Mouse (Mus musculus): ENCODE results near the gene Palm2. TPM values are rescaled to one million over a fixed set of nuclear protein-coding genes. Genes with fewer than 3 reads are reported as not detected.
A peak's percentile ranks its signal among the peaks of the same experiment; 100 is the strongest.

Palm2 gene
- polyA plus RNA-seq, 1 experiment from 2014 or later: 1.5 TPM

GRCm38 (mm10) chr4:57719370-57719769 lies 285.3 kb downstream of the Palm2 start:
- H3K4me2 ChIP-seq (replicated peaks; ENCODE audit: low read depth): no peak overlapping the region
- TF ChIP-seq CTCF (IDR thresholded peaks at IDR 0.05; ENCODE audit: low read depth) (peak; percentile 25), EP300 (optimal IDR thresholded peaks at IDR 0.05) (no peak)
- 88% methylated on average over 1 of the region's 1 CpGs for WGBS

GRCm38 (mm10) chr4:57720869-57721361 lies 286.9 kb downstream of the Palm2 start:
- Histone ChIP-seq H3K27me3 (ENCODE audit: control insufficient read depth, insufficient read depth, low read length) (no peaks in the 10 kb centered on the region), H3K4me1 (replicated peaks; ENCODE audit: control insufficient read depth, insufficient read depth) (no peaks in the 10 kb centered on the region), H3K27ac (replicated peaks) (no peak overlapping the region), H3K4me3 (ENCODE audit: low read depth, low read length) (no peak overlapping the region), H3K4me2 (replicated peaks; ENCODE audit: low read depth) (no peak overlapping the region), H3K9ac (ENCODE audit: low read length) (no peak overlapping the region), H3K36me3 (ENCODE audit: control insufficient read depth, insufficient read depth, low read length) (no peaks in the 10 kb centered on the region; the same call in 1 of the 2 replicates), H3K9me3 (ENCODE audit: control insufficient read depth, low read length) (no peaks in the 10 kb centered on the region)
- WGBS: 49% methylated on average over 7 of the region's 7 CpGs
- DNase-seq (ENCODE audit: low spot score) (no peak), ATAC-seq (ENCODE audit: low FRiP score, low TSS enrichment) (no peak)
- TF ChIP-seq CTCF (IDR thresholded peaks at IDR 0.05; ENCODE audit: low read depth) (no peak), EP300 (optimal IDR thresholded peaks at IDR 0.05) (no peak)

More at GRCm38 (mm10) chr4:57719370-57719769, 285.3 kb downstream of the Palm2 start:
- Histone ChIP-seq H3K27me3 (ENCODE audit: control insufficient read depth, insufficient read depth, low read length) (no peaks in the 10 kb centered on the region), H3K9me3 (ENCODE audit: control insufficient read depth, low read length) (no peaks in the 10 kb centered on the region), H3K4me3 (ENCODE audit: low read depth, low read length) (no peak overlapping the region), H3K4me1 (replicated peaks; ENCODE audit: control insufficient read depth, insufficient read depth) (no peaks in the 10 kb centered on the region), H3K27ac (replicated peaks) (no peak overlapping the region), H3K9ac (ENCODE audit: low read length) (no peak overlapping the region), H3K36me3 (ENCODE audit: control insufficient read depth, insufficient read depth, low read length) (no peaks in the 10 kb centered on the region)
- DNase-seq (ENCODE audit: low spot score) (no peak), ATAC-seq (ENCODE audit: low FRiP score, low TSS enrichment) (no peak)

- no peaks in the 10 kb centered on the region; the same call in 1 of the 2 replicates for H3K36me3 ChIP-seq (ENCODE audit: control insufficient read depth, insufficient read depth, low read length)
- no peaks in the 10 kb centered on the region for H3K27me3 ChIP-seq (ENCODE audit: control insufficient read depth, insufficient read depth, low read length)
- WGBS: 83% methylated on average over 4 of the region's 4 CpGs
- no peak overlapping the region for H3K27ac ChIP-seq (replicated peaks)
- H3K4me2 ChIP-seq (replicated peaks; ENCODE audit: low read depth): no peak overlapping the region
- H3K4me1 ChIP-seq (replicated peaks; ENCODE audit: control insufficient read depth, insufficient read depth): no peaks in the 10 kb centered on the region
- no peak overlapping the region for H3K4me3 ChIP-seq (ENCODE audit: low read depth, low read length)
- TF ChIP-seq EP300 (optimal IDR thresholded peaks at IDR 0.05) (no peak), CTCF (IDR thresholded peaks at IDR 0.05; ENCODE audit: low read depth) (no peak)
- DNase-seq (ENCODE audit: low spot score) (no peak), ATAC-seq (ENCODE audit: low FRiP score, low TSS enrichment) (no peak)
- no peaks in the 10 kb centered on the region for H3K9me3 ChIP-seq (ENCODE audit: control insufficient read depth, low read length)
- H3K9ac ChIP-seq (ENCODE audit: low read length): no peak overlapping the region
These were observed 288.2 kb downstream of the Palm2 start for GRCm38 (mm10) chr4:57722296-57722695.

GRCm38 (mm10) chr4:57723659-57724058 lies 289.6 kb downstream of the Palm2 start:
- H3K27ac ChIP-seq (replicated peaks): no peak overlapping the region
- no peak for TF ChIP-seq EP300 (optimal IDR thresholded peaks at IDR 0.05)
- TF ChIP-seq CTCF (IDR thresholded peaks at IDR 0.05; ENCODE audit: low read depth): peak; percentile 64
- ATAC-seq (ENCODE audit: low FRiP score, low TSS enrichment): no peak
- H3K36me3 ChIP-seq (ENCODE audit: control insufficient read depth, insufficient read depth, low read length): no peaks in the 10 kb centered on the region; the same call in 1 of the 2 replicates
- WGBS: 60% methylated on average over 2 of the region's 2 CpGs
- no peaks in the 10 kb centered on the region for H3K27me3 ChIP-seq (ENCODE audit: control insufficient read depth, insufficient read depth, low read length)
- H3K4me1 ChIP-seq (replicated peaks; ENCODE audit: control insufficient read depth, insufficient read depth): no peaks in the 10 kb centered on the region
- no peak overlapping the region for H3K4me2 ChIP-seq (replicated peaks; ENCODE audit: low read depth)
- DNase-seq (ENCODE audit: low spot score): no peak
- H3K9me3 ChIP-seq (ENCODE audit: control insufficient read depth, low read length): no peaks in the 10 kb centered on the region
- H3K4me3 ChIP-seq (ENCODE audit: low read depth, low read length): no peak overlapping the region
- H3K9ac ChIP-seq (ENCODE audit: low read length): no peak overlapping the region

- H3K27ac ChIP-seq (replicated peaks): no peak overlapping the region
- DNase-seq (ENCODE audit: low spot score) (no peak), ATAC-seq (ENCODE audit: low FRiP score, low TSS enrichment) (no peak)
- no peaks in the 10 kb centered on the region for H3K27me3 ChIP-seq (ENCODE audit: control insufficient read depth, insufficient read depth, low read length)
- H3K4me1 ChIP-seq (replicated peaks; ENCODE audit: control insufficient read depth, insufficient read depth): no peaks in the 10 kb centered on the region
- no peak overlapping the region for H3K4me3 ChIP-seq (ENCODE audit: low read depth, low read length)
- 88% methylated on average over 1 of the region's 1 CpGs for WGBS
- no peak overlapping the region for H3K4me2 ChIP-seq (replicated peaks; ENCODE audit: low read depth)
- no peaks in the 10 kb centered on the region; the same call in 1 of the 2 replicates for H3K36me3 ChIP-seq (ENCODE audit: control insufficient read depth, insufficient read depth, low read length)
- TF ChIP-seq EP300 (optimal IDR thresholded peaks at IDR 0.05) (no peak), CTCF (IDR thresholded peaks at IDR 0.05; ENCODE audit: low read depth) (no peak)
- no peak overlapping the region for H3K9ac ChIP-seq (ENCODE audit: low read length)
- H3K9me3 ChIP-seq (ENCODE audit: control insufficient read depth, low read length): no peaks in the 10 kb centered on the region
These were observed 291.5 kb downstream of the Palm2 start for GRCm38 (mm10) chr4:57725569-57725968.

GRCm38 (mm10) chr4:57728611-57729183 lies 294.6 kb downstream of the Palm2 start:
- TF ChIP-seq CTCF (IDR thresholded peaks at IDR 0.05; ENCODE audit: low read depth): no peak
- TF ChIP-seq EP300 (optimal IDR thresholded peaks at IDR 0.05): no peak

More at GRCm38 (mm10) chr4:57728611-57729183, 294.6 kb downstream of the Palm2 start:
- H3K9ac ChIP-seq (ENCODE audit: low read length): no peak overlapping the region
- no peak for ATAC-seq (ENCODE audit: low FRiP score, low TSS enrichment)
- no peak overlapping the region for H3K4me3 ChIP-seq (ENCODE audit: low read depth, low read length)
- no peaks in the 10 kb centered on the region for H3K27me3 ChIP-seq (ENCODE audit: control insufficient read depth, insufficient read depth, low read length)
- DNase-seq (ENCODE audit: low spot score): no peak
- WGBS: 81% methylated on average over 4 of the region's 4 CpGs
- H3K9me3 ChIP-seq (ENCODE audit: control insufficient read depth, low read length): no peaks in the 10 kb centered on the region
- no peak overlapping the region for H3K27ac ChIP-seq (replicated peaks)
- H3K36me3 ChIP-seq (ENCODE audit: control insufficient read depth, insufficient read depth, low read length): no peaks in the 10 kb centered on the region; the same call in 1 of the 2 replicates
- no peaks in the 10 kb centered on the region for H3K4me1 ChIP-seq (replicated peaks; ENCODE audit: control insufficient read depth, insufficient read depth)
- no peak overlapping the region for H3K4me2 ChIP-seq (replicated peaks; ENCODE audit: low read depth)
